Mouse (Mus musculus) G1E-ER4 (cell line): ENCODE results near the gene Art1. TPM values are rescaled to one million over a fixed set of nuclear protein-coding genes. Genes with fewer than 3 reads are reported as not detected.

Experiments
- GATA1 ChIP-seq: IDR thresholded peaks from one replicate; pipeline ENCODE4 v1.8.0; 2012; ENCODE audit warnings: low read length, inconsistent platforms
- polyA plus RNA-seq: library from polyadenylated mRNA; stranded (reverse); fragments of >175 nt; gene quantifications from 2 replicates; pipeline ENCODE4 v1.2.3, GENCODE M21; 2012

Art1 gene
- polyA plus RNA-seq, 1 experiment = not detected

DNA sequence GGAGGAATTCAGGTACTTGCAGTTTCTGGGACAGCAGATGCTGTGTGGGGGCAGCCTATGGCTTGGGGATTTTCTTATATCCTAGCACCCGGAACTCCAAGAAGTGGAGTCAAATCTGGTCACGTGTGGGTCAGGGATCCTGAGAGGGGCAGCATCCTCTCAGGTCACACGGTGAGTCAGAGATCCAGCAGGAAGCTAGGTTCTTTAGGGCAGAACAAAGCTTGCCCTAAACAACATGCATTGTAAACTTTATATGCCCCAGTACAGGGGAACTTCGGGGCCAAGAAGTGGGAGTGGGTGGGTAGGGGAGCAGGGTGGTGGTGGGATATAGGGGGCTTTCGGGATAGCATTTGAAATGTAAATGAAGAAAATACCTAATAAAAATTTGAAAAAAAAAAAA lies 675 bp upstream of the Art1 start:
- no peak for TF ChIP-seq GATA1

GRCm38 (mm10) chr7:102102241-102102640 lies 698 bp downstream of the Art1 start:
- TF ChIP-seq GATA1 = no peak

GRCm38 (mm10) chr7:102102696-102103095 lies 1.2 kb downstream of the Art1 start:
- TF ChIP-seq GATA1 = no peak

DNA sequence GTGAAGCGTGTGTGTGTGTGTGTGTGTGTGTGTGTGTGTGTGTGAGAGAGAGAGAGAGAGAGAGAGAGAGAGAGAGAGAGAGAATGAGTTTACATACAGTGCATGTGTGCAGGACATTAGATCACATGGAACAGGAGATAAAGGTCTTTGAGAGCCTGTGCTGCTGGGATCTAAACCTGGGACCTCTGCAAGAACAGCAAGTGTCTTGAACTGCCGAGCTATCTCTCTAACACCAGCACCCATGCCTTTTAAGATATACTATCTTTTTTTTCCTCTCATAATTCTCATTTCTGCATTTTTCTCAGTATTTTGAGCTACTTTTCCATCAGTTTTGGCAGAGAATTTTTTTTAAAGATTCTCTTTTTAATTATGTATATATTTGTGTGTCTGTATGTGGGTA lies 2.0 kb downstream of the Art1 start:
- TF ChIP-seq GATA1 = no peak

DNA sequence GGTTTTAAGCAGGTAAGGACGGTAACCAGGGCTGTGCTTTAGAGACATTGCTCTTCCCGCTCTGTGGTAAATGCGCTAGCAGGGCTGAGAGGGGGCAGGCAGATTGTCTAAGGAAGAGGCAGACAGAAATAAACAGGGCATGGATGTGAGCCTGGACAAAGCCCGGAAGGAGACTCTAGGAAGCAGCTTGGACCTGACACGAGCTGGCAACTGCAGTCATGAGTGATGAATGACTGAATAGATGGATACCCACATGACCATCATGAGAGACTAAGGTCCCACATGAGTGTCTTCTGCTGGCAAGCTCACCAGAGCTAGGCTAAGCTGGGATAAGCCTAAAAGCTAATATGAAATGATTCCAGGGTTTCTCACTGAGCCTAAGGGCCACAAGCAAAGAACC lies 2.6 kb downstream of the Art1 start:
- TF ChIP-seq GATA1 = no peak

GRCm38 (mm10) chr7:102106700-102107141 lies 5.2 kb downstream of the Art1 start:
- TF ChIP-seq GATA1 = no peak

GRCm38 (mm10) chr7:102108206-102108605 lies 6.7 kb downstream of the Art1 start:
- TF ChIP-seq GATA1 = no peak

GRCm38 (mm10) chr7:102109171-102109570 lies 7.6 kb downstream of the Art1 start, which contains the start of gene Art5:
Gene Art5 (minus strand): TSS chr7:102109489.
- no peak for TF ChIP-seq GATA1

- no peak for TF ChIP-seq GATA1
Measured at GRCm38 (mm10) chr7:102109746-102110145, 8.2 kb downstream of the Art1 start.

DNA sequence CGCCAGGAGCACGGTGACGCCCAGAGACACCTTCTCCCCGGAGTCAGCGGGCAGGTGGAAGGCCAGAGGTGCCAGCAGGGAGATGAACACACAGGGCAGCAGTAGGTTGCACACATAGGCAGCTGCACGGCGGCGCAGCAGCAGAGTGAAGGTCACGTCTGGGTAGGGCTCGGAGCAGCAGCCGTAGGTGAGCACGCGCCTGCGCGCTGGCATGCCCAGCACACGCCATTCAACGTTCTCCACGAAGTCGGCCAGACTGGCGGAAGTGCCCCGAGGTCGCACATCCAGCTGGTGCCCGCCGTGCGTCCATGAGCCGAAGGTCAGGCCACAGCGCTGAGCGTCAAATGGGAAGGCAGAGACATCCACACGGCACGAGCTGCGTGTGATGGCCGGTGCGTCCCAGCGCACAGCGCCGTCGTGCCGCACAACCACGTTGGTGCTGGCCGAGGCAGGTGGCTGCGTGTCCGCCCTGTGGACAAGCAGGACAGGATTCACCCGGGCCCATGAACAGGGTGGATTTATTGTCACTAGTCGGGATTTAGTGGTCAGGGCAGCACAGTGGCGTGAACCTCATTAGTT lies 11.7 kb downstream of the Art1 start:
- no peak for TF ChIP-seq GATA1

GRCm38 (mm10) chr7:102116579-102117331 lies 15.2 kb downstream of the Art1 start, which contains the start of gene Chrna10:
Gene Chrna10 (minus strand): TSS chr7:102116828.
- no peak for TF ChIP-seq GATA1

DNA sequence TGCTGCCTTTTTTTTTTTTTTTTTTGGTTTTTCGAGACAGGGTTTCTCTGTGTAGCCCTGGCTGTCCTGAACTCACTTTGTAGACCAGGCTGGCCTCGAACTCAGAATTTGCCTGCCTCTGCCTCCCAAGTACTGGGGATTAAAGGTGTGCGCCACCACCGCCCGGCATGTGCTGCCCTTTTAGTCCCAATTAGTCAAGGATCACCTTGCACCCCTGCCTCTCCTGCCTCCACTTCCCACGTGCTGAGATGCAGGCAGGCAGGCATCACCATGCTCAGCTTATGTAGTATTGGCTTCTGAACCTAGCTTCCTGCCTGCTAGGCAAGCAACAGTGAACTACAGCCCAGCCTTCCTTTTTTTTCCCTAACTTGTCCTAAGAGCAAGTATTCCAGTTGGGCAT lies 15.8 kb downstream of the Art1 start:
- TF ChIP-seq GATA1 = no peak

GRCm38 (mm10) chr7:102120326-102120725 lies 18.8 kb downstream of the Art1 start:
- no peak for TF ChIP-seq GATA1

- no peak for TF ChIP-seq GATA1
Measured at GRCm38 (mm10) chr7:102132395-102132794, 30.9 kb downstream of the Art1 start.

DNA sequence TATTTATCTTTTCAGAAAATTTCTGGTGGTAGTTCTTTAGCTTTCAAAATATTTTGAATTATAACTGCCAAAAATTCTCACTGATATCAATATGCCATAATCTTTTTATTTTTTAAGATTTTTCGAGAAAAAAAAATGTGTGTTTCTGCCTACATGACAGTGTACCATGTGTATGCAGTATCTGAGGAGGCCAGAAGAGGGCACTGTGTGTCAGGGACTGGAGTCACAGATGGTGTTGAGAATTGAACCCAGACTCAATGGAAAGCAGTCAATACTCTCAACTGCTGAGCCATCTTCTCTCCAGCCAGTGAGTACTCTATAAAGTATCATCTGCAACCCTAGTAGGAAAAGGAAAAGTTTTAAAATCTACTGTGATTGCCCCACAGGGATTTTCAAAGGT lies 35.9 kb downstream of the Art1 start:
- no peak for TF ChIP-seq GATA1

DNA sequence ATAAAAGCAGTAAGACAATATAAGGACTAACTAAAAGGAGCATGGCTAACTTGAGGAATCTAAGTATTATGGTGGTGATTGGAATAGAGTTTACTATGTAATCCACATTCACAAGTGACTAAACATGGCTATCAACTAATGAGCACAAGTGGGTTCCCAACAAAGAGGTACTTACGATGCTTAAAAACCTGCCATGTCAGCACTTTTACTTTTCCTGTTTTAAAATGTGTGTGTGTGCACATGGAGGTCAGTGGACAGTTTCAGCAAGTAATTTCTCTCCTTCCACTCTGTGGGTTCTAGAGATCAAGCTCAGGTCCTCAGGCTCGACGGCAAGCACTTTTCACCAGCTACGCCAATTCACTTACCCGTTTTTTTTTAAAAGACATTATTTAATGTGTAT lies 36.4 kb downstream of the Art1 start:
- TF ChIP-seq GATA1 = no peak

- TF ChIP-seq GATA1 = no peak
Measured at GRCm38 (mm10) chr7:102153691-102154090, 52.1 kb downstream of the Art1 start.

Other genes starting within 250 kb of the Art1 start
- not detected in 2 replicates for gene Folr2, start 244.5 kb upstream of the Art1 start, polyA plus RNA-seq
- 24.0 and 25.7 TPM in 2 replicates for gene Anapc15, start 238.0 kb upstream of the Art1 start, polyA plus RNA-seq
- gene Folr1, start 231.0 kb upstream of the Art1 start, polyA plus RNA-seq = not detected in 2 replicates
- gene Lamtor1, start 195.8 kb upstream of the Art1 start, polyA plus RNA-seq = 141 and 146 TPM in 2 replicates
- not detected in 2 replicates for gene Tomt, start 195.4 kb upstream of the Art1 start, polyA plus RNA-seq
- gene Lrrc51, start 167.8 kb upstream of the Art1 start, polyA plus RNA-seq = 0.21 and 0.38 TPM in 2 replicates
- 110 and 127 TPM in 2 replicates for gene Numa1, start 167.6 kb upstream of the Art1 start, polyA plus RNA-seq
- gene Il18bp, start 83.1 kb upstream of the Art1 start, polyA plus RNA-seq = 0.93 and 1.7 TPM in 2 replicates
- gene Rnf121, start 36.3 kb upstream of the Art1 start, polyA plus RNA-seq = 2.2 and 3.5 TPM in 2 replicates
- 26.7 and 29.3 TPM in 2 replicates for gene Xndc1, start 36.2 kb upstream of the Art1 start, polyA plus RNA-seq
- gene Xntrpc, start 36.0 kb upstream of the Art1 start, polyA plus RNA-seq = 0.16 and 0.18 TPM in 2 replicates
- not detected in 2 replicates for gene Trpc2, start 18.6 kb upstream of the Art1 start, polyA plus RNA-seq
- gene Art5, start 7.7 kb downstream of the Art1 start, polyA plus RNA-seq = 0.14 TPM in 1 of 2 replicates, not detected in the other
- gene Chrna10, start 15.1 kb downstream of the Art1 start, polyA plus RNA-seq = not detected in 2 replicates
- gene Nup98, start 108.4 kb downstream of the Art1 start, polyA plus RNA-seq = 8.8 and 11.1 TPM in 2 replicates
- gene Pgap2, start 108.5 kb downstream of the Art1 start, polyA plus RNA-seq = 15.1 and 18.9 TPM in 2 replicates
- gene Rhog, start 154.3 kb downstream of the Art1 start, polyA plus RNA-seq = 178 and 323 TPM in 2 replicates
- gene Stim1, start 166.1 kb downstream of the Art1 start, polyA plus RNA-seq = 16.1 and 42.3 TPM in 2 replicates